Mouse (Mus musculus): ENCODE data around the gene Gprc5d. TPM values are rescaled to one million over a fixed set of nuclear protein-coding genes. Genes with fewer than 3 reads are reported as not detected.

Gene Gprc5d
- polyA plus RNA-seq, 1 experiment from 2014 or later, result not detected

- no peak overlapping the region for H3K4me2 ChIP-seq (replicated peaks; ENCODE audit: low read depth, low read length)
- DNase-seq (ENCODE audit: low spot score), result peak; percentile 48
- H3K9me3 ChIP-seq (ENCODE audit: low read length), result no peaks in the 10 kb centered on the region
- no peak overlapping the region for H3K27ac ChIP-seq (ENCODE audit: low read length)
- peak; percentile 32; the same call in 1 of the 2 replicates for ATAC-seq
- H3K9ac ChIP-seq (replicated peaks; ENCODE audit: low read depth), result no peak overlapping the region
- WGBS, result 57% methylated on average over 5 of the region's 5 CpGs
- no peak overlapping the region for H3K4me3 ChIP-seq (ENCODE audit: low read depth, low read length)
- H3K36me3 ChIP-seq (ENCODE audit: insufficient read depth, low read length), result no peaks in the 10 kb centered on the region
- no peaks in the 10 kb centered on the region for H3K4me1 ChIP-seq (ENCODE audit: insufficient read depth, low read depth, low read length)
- TF ChIP-seq CTCF (IDR thresholded peaks at IDR 0.05) (no peak), EP300 (IDR thresholded peaks at IDR 0.05) (no peak)
- H3K27me3 ChIP-seq (replicated peaks; ENCODE audit: insufficient read depth, low read length), result no peaks in the 10 kb centered on the region
These were observed 15.3 kb downstream of the Gprc5d start for GRCm38 (mm10) chr6:135102736-135103303.

- no peak overlapping the region for H3K4me3 ChIP-seq (ENCODE audit: low read depth, low read length)
- DNase-seq (ENCODE audit: low spot score) (no peak), ATAC-seq (no peak)
- no peaks in the 10 kb centered on the region for H3K9me3 ChIP-seq (ENCODE audit: low read length)
- H3K4me1 ChIP-seq (ENCODE audit: insufficient read depth, low read depth, low read length), result no peaks in the 10 kb centered on the region
- H3K4me2 ChIP-seq (replicated peaks; ENCODE audit: low read depth, low read length), result no peak overlapping the region
- H3K27me3 ChIP-seq (replicated peaks; ENCODE audit: insufficient read depth, low read length), result no peaks in the 10 kb centered on the region
- H3K9ac ChIP-seq (replicated peaks; ENCODE audit: low read depth), result no peak overlapping the region
- no peaks in the 10 kb centered on the region for H3K36me3 ChIP-seq (ENCODE audit: insufficient read depth, low read length)
- no peak overlapping the region for H3K27ac ChIP-seq (ENCODE audit: low read length)
- 72% methylated on average over 15 of the region's 15 CpGs for WGBS
- TF ChIP-seq CTCF (IDR thresholded peaks at IDR 0.05), result no peak
These were observed 17.2 kb downstream of the Gprc5d start for GRCm38 (mm10) chr6:135100787-135101472.

GRCm38 (mm10) chr6:135092798-135093470 is 25.1 kb downstream of the Gprc5d start:
- ATAC-seq (no peak), DNase-seq (ENCODE audit: low spot score) (no peak)
- 90% methylated on average over 12 of the region's 12 CpGs for WGBS
- Histone ChIP-seq H3K36me3 (ENCODE audit: insufficient read depth, low read length) (no peaks in the 10 kb centered on the region), H3K4me2 (replicated peaks; ENCODE audit: low read depth, low read length) (no peak overlapping the region), H3K9ac (replicated peaks; ENCODE audit: low read depth) (no peak overlapping the region), H3K4me1 (ENCODE audit: insufficient read depth, low read depth, low read length) (no peaks in the 10 kb centered on the region), H3K4me3 (ENCODE audit: low read depth, low read length) (no peak overlapping the region), H3K27ac (ENCODE audit: low read length) (no peak overlapping the region), H3K27me3 (replicated peaks; ENCODE audit: insufficient read depth, low read length) (no peaks in the 10 kb centered on the region), H3K9me3 (ENCODE audit: low read length) (no peaks in the 10 kb centered on the region)
- no peak for TF ChIP-seq EP300 (IDR thresholded peaks at IDR 0.05)
- no peak for TF ChIP-seq CTCF (IDR thresholded peaks at IDR 0.05)

- H3K9me3 ChIP-seq (ENCODE audit: low read length), result no peaks in the 10 kb centered on the region
- no peak overlapping the region for H3K4me2 ChIP-seq (replicated peaks; ENCODE audit: low read depth, low read length)
- H3K9ac ChIP-seq (replicated peaks; ENCODE audit: low read depth), result no peak overlapping the region
- peak; percentile 45 for DNase-seq (ENCODE audit: low spot score)
- no peak overlapping the region for H3K4me3 ChIP-seq (ENCODE audit: low read depth, low read length)
- 62% methylated on average over 4 of the region's 4 CpGs for WGBS
- peak; percentile 16; the same call in 1 of the 2 replicates for ATAC-seq
- no peaks in the 10 kb centered on the region for H3K27me3 ChIP-seq (replicated peaks; ENCODE audit: insufficient read depth, low read length)
- TF ChIP-seq EP300 (IDR thresholded peaks at IDR 0.05), result no peak
- no peak for TF ChIP-seq CTCF (IDR thresholded peaks at IDR 0.05)
- H3K27ac ChIP-seq (ENCODE audit: low read length), result no peak overlapping the region
- no peaks in the 10 kb centered on the region for H3K4me1 ChIP-seq (ENCODE audit: insufficient read depth, low read depth, low read length)
- no peaks in the 10 kb centered on the region for H3K36me3 ChIP-seq (ENCODE audit: insufficient read depth, low read length)
These were observed 27.4 kb downstream of the Gprc5d start for GRCm38 (mm10) chr6:135090661-135091060.

GRCm38 (mm10) chr6:135089786-135090185 is 28.3 kb downstream of the Gprc5d start:
- 37% methylated on average over 7 of the region's 8 CpGs for WGBS
- Histone ChIP-seq H3K4me3 (ENCODE audit: low read depth, low read length) (no peak overlapping the region), H3K27me3 (replicated peaks; ENCODE audit: insufficient read depth, low read length) (no peaks in the 10 kb centered on the region), H3K27ac (ENCODE audit: low read length) (no peak overlapping the region), H3K9ac (replicated peaks; ENCODE audit: low read depth) (no peak overlapping the region), H3K4me1 (ENCODE audit: insufficient read depth, low read depth, low read length) (no peaks in the 10 kb centered on the region), H3K36me3 (ENCODE audit: insufficient read depth, low read length) (no peaks in the 10 kb centered on the region), H3K4me2 (replicated peaks; ENCODE audit: low read depth, low read length) (no peak overlapping the region), H3K9me3 (ENCODE audit: low read length) (no peaks in the 10 kb centered on the region)
- ATAC-seq, result no peak
- TF ChIP-seq EP300 (IDR thresholded peaks at IDR 0.05), result no peak
- peak; percentile 48 for TF ChIP-seq CTCF (IDR thresholded peaks at IDR 0.05)
- no peak for DNase-seq (ENCODE audit: low spot score)

GRCm38 (mm10) chr6:135087721-135088451 is 30.2 kb downstream of the Gprc5d start:
- Histone ChIP-seq H3K9me3 (ENCODE audit: low read length) (no peaks in the 10 kb centered on the region), H3K27ac (ENCODE audit: low read length) (0 out of 2 replicates have a peak overlapping the region, but pooled peaks have one; percentile 26), H3K9ac (replicated peaks; ENCODE audit: low read depth) (no peak overlapping the region), H3K4me1 (ENCODE audit: insufficient read depth, low read depth, low read length) (no peaks in the 10 kb centered on the region), H3K4me2 (replicated peaks; ENCODE audit: low read depth, low read length) (peak overlapping the region; percentile 39), H3K4me3 (ENCODE audit: low read depth, low read length) (peak overlapping the region; percentile 15; the same call in 1 of the 2 replicates), H3K27me3 (replicated peaks; ENCODE audit: insufficient read depth, low read length) (no peaks in the 10 kb centered on the region), H3K36me3 (ENCODE audit: insufficient read depth, low read length) (no peaks in the 10 kb centered on the region)
- TF ChIP-seq EP300 (IDR thresholded peaks at IDR 0.05) (peak; percentile 42; the same call in 1 of the 2 replicates), CTCF (IDR thresholded peaks at IDR 0.05) (peak; percentile 87)
- whole genome bisulfite sequencing, result 18% methylated on average over 19 of the region's 19 CpGs
- peak; percentile 80 for DNase-seq (ENCODE audit: low spot score)
- peak; percentile 61 for ATAC-seq
